Mouse (Mus musculus): ENCODE results near the gene Aktip. TPM values are rescaled to one million over a fixed set of nuclear protein-coding genes. Genes with fewer than 3 reads are reported as not detected.

Gene Aktip
- polyA plus RNA-seq (2014; fragmentation: Nextera tagmentation; extraction: Ambion mirVana): 98.8 and 100 TPM in 2 replicates

DNA sequence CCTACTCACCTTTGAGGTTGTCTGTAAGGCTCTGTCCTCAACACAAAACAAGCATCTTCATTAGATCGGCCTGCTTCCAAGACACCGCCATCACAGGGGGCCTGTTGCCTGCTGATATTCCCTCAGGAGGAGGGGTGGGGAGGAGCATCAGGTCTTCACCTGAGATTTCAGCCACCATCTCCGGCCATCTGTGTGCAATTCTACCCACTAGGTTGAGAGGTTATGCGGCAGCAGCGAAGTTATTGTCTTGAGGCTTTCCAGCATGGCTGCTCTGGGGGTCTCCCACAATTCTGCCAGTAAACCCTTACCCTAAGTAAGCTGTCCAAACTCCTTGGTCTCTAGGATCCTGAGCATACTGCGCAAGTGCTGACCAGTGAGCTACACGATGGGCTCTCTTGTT is at the start of gene Aktip:
Aktip (minus strand) TSS at position 101 of the 400 bp plus-strand sequence.
- ATAC-seq (replicated peaks; ENCODE audit: low FRiP score): no peak
- Histone ChIP-seq H3K27ac (ENCODE audit: low read depth, low read length) (no peak within 1 kb of the TSS), H3K9ac (ENCODE audit: low read length) (no peak within 1 kb of the TSS), H3K36me3 (ENCODE audit: control insufficient read depth, insufficient read depth, low read length) (no peaks in the 10 kb centered on the region), H3K4me2 (ENCODE audit: low read depth, low read length, severe bottlenecking) (no peak within 1 kb of the TSS), H3K4me3 (ENCODE audit: low read depth, low read length) (no peak within 1 kb of the TSS), H3K9me3 (ENCODE audit: control insufficient read depth, low read length) (no peaks in the 10 kb centered on the region), H3K27me3 (ENCODE audit: control insufficient read depth, insufficient read depth, low read length) (no peaks in the 10 kb centered on the region), H3K4me1 (replicated peaks; ENCODE audit: control insufficient read depth, insufficient read depth, low read length) (no peaks in the 10 kb centered on the region)
- 93% methylated on average over 7 of the region's 7 CpGs for WGBS
- DNase-seq (ENCODE audit: low spot score): no peak

GRCm38 (mm10) chr8:91245821-91246454 is 46.2 kb upstream of the Aktip start:
- H3K36me3 ChIP-seq (ENCODE audit: control insufficient read depth, insufficient read depth, low read length): no peaks in the 10 kb centered on the region
- H3K4me1 ChIP-seq (replicated peaks; ENCODE audit: control insufficient read depth, insufficient read depth, low read length): no peaks in the 10 kb centered on the region
- no peak overlapping the region for H3K27ac ChIP-seq (ENCODE audit: low read depth, low read length)
- WGBS: 58% methylated on average over 4 of the region's 4 CpGs
- H3K9ac ChIP-seq (ENCODE audit: low read length): no peak overlapping the region
- no peaks in the 10 kb centered on the region for H3K27me3 ChIP-seq (ENCODE audit: control insufficient read depth, insufficient read depth, low read length)
- DNase-seq (ENCODE audit: low spot score): no peak
- H3K4me3 ChIP-seq (ENCODE audit: low read depth, low read length): no peak overlapping the region
- no peaks in the 10 kb centered on the region for H3K9me3 ChIP-seq (ENCODE audit: control insufficient read depth, low read length)
- ATAC-seq (replicated peaks; ENCODE audit: low FRiP score): no peak
- H3K4me2 ChIP-seq (ENCODE audit: low read depth, low read length, severe bottlenecking): no peak overlapping the region

DNA sequence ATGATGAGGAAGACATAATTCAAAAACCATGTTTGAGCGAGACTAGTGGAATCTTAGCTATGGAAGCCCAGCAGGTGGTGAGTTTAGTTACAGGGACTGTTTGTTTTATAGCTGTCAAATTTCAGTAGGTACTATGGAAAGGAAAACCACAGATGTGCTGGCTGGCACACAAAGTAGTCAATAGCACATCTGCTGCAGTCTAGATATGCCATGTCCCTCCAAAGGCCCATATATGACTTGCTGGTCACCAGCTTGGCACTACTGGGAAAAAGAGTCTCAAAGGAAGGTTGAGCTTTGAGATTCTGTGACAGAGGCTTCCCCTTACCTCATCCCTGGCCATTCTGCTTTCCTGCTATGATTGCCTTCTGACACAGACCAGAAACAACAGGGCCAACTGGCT is 42.9 kb upstream of the Aktip start:
- Histone ChIP-seq H3K9ac (ENCODE audit: low read length) (no peak overlapping the region), H3K9me3 (ENCODE audit: control insufficient read depth, low read length) (no peaks in the 10 kb centered on the region), H3K4me3 (ENCODE audit: low read depth, low read length) (no peak overlapping the region), H3K36me3 (ENCODE audit: control insufficient read depth, insufficient read depth, low read length) (no peaks in the 10 kb centered on the region), H3K27me3 (ENCODE audit: control insufficient read depth, insufficient read depth, low read length) (no peaks in the 10 kb centered on the region), H3K27ac (ENCODE audit: low read depth, low read length) (no peak overlapping the region), H3K4me1 (replicated peaks; ENCODE audit: control insufficient read depth, insufficient read depth, low read length) (no peaks in the 10 kb centered on the region), H3K4me2 (ENCODE audit: low read depth, low read length, severe bottlenecking) (no peak overlapping the region)
- 62% methylated on average over 1 of the region's 1 CpGs for WGBS
- ATAC-seq (replicated peaks; ENCODE audit: low FRiP score) (no peak), DNase-seq (ENCODE audit: low spot score) (no peak)

DNA sequence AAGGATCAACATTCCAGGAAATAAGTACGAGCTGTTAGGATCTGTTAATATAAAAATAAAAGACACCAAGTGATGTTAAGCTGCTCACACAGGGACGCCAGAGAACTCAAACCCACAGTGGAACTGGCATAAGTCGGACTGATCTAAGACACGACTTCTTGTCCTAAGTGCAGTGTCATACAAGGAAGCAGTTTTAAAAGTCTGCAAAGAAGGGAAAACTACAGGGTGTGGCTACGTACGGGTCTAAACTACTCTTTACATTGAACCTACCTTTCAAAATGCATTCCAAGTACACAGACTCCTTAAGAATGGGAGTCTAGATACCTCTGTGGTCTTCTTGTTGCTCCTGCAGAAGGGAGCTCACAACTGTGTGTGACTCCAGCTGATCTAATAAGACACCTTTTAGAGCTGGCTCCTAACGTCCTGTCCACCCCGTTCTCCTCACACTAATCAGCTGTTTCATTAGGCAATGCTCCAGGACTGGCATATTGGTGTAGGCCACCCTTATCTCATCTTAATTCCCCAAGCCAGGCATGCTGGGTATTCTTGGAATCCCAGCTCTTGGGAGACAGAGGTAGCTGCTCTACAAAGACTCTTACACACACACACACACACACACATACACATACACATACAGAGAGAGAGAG is 42.2 kb upstream of the Aktip start:
- Histone ChIP-seq H3K36me3 (ENCODE audit: control insufficient read depth, insufficient read depth, low read length) (no peaks in the 10 kb centered on the region), H3K4me1 (replicated peaks; ENCODE audit: control insufficient read depth, insufficient read depth, low read length) (no peaks in the 10 kb centered on the region), H3K4me2 (ENCODE audit: low read depth, low read length, severe bottlenecking) (no peak overlapping the region), H3K27me3 (ENCODE audit: control insufficient read depth, insufficient read depth, low read length) (no peaks in the 10 kb centered on the region), H3K9ac (ENCODE audit: low read length) (no peak overlapping the region), H3K9me3 (ENCODE audit: control insufficient read depth, low read length) (no peaks in the 10 kb centered on the region), H3K27ac (ENCODE audit: low read depth, low read length) (no peak overlapping the region), H3K4me3 (ENCODE audit: low read depth, low read length) (no peak overlapping the region)
- ATAC-seq (replicated peaks; ENCODE audit: low FRiP score) (no peak), DNase-seq (ENCODE audit: low spot score) (no peak)
- WGBS: 64% methylated on average over 8 of the region's 8 CpGs

- Histone ChIP-seq H3K4me1 (replicated peaks; ENCODE audit: control insufficient read depth, insufficient read depth, low read length) (no peaks in the 10 kb centered on the region), H3K9me3 (ENCODE audit: control insufficient read depth, low read length) (no peaks in the 10 kb centered on the region), H3K27ac (ENCODE audit: low read depth, low read length) (no peak overlapping the region), H3K36me3 (ENCODE audit: control insufficient read depth, insufficient read depth, low read length) (no peaks in the 10 kb centered on the region), H3K27me3 (ENCODE audit: control insufficient read depth, insufficient read depth, low read length) (no peaks in the 10 kb centered on the region), H3K4me2 (ENCODE audit: low read depth, low read length, severe bottlenecking) (no peak overlapping the region), H3K9ac (ENCODE audit: low read length) (no peak overlapping the region), H3K4me3 (ENCODE audit: low read depth, low read length) (no peak overlapping the region)
- ATAC-seq (replicated peaks; ENCODE audit: low FRiP score) (peak; percentile 58; the same call in 1 of the 2 replicates), DNase-seq (ENCODE audit: low spot score) (no peak)
- 44% methylated on average over 5 of the region's 5 CpGs for WGBS
Measured at GRCm38 (mm10) chr8:91241371-91241770, 41.6 kb upstream of the Aktip start.

DNA sequence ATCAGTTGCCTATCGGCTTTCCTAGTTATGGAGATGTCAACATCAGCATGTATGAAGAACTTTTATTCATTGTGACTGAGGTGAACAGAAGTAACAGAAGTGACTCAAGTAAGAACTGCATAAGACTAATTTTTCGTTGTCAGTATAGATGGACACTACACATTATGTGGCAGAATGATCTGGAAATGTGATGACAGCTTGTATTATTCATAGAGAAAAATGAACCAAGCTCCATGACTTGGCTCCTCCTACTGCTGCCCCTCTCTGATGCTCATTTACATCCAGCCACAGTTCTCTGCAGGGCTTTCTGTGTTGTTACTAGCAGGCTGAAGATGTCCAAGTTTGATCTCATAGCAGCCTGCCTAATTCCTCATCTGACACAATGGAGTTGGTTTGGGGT is 37.4 kb upstream of the Aktip start:
- H3K4me1 ChIP-seq (replicated peaks; ENCODE audit: control insufficient read depth, insufficient read depth, low read length): no peaks in the 10 kb centered on the region
- WGBS: 87% methylated on average over 2 of the region's 2 CpGs
- no peaks in the 10 kb centered on the region for H3K36me3 ChIP-seq (ENCODE audit: control insufficient read depth, insufficient read depth, low read length)
- H3K27me3 ChIP-seq (ENCODE audit: control insufficient read depth, insufficient read depth, low read length): no peaks in the 10 kb centered on the region
- H3K9me3 ChIP-seq (ENCODE audit: control insufficient read depth, low read length): no peaks in the 10 kb centered on the region
- DNase-seq (ENCODE audit: low spot score): no peak
- H3K4me2 ChIP-seq (ENCODE audit: low read depth, low read length, severe bottlenecking): no peak overlapping the region
- no peak overlapping the region for H3K4me3 ChIP-seq (ENCODE audit: low read depth, low read length)
- no peak for ATAC-seq (replicated peaks; ENCODE audit: low FRiP score)
- no peak overlapping the region for H3K9ac ChIP-seq (ENCODE audit: low read length)
- H3K27ac ChIP-seq (ENCODE audit: low read depth, low read length): no peak overlapping the region

DNA sequence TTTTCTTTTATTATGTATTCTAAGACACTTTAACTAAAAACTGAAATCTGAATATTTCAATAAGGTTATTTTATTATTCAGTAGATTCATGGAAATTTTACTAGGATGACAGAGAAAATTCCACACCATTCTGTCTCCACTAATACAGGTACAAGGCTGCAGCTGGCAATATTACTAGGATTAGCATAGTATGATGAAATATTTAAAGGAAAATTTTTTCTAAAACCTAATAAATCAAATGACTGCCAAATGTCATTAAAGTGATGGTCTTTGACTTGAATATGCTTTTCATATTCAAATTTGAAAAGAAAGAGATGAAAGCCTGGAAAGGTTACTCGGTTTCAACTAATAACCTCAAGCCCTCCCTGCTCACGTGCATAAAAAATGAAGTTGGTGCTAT is 34.3 kb upstream of the Aktip start:
- WGBS: 70% methylated on average over 2 of the region's 2 CpGs
- no peak overlapping the region for H3K9ac ChIP-seq (ENCODE audit: low read length)

DNA sequence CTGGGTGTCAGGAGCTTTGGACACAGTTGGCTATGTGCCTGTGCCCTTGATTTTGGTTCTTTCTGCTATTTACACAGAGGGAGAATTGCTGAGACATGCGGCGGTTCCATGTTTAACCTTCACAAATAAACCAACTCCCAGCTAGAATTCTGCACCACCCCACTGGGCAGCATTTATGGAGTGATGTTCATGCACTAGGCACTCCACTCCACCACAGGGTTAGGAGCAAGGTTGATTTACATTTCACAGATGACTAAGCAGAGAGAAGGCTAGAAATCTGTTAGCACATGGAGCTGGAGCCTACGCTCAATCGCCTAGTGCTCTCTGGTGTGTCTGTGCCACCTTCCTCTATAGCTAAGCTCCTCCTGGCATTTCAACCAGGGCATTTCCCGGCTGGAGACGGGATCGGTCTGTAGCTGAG is 27.7 kb upstream of the Aktip start:
- H3K4me3 ChIP-seq (ENCODE audit: low read depth, low read length): no peak overlapping the region
- no peak overlapping the region for H3K9ac ChIP-seq (ENCODE audit: low read length)
- H3K9me3 ChIP-seq (ENCODE audit: control insufficient read depth, low read length): no peaks in the 10 kb centered on the region
- no peak overlapping the region for H3K27ac ChIP-seq (ENCODE audit: low read depth, low read length)
- H3K27me3 ChIP-seq (ENCODE audit: control insufficient read depth, insufficient read depth, low read length): no peaks in the 10 kb centered on the region
- no peaks in the 10 kb centered on the region for H3K36me3 ChIP-seq (ENCODE audit: control insufficient read depth, insufficient read depth, low read length)
- DNase-seq (ENCODE audit: low spot score): no peak
- WGBS: 96% methylated on average over 7 of the region's 7 CpGs
- no peak overlapping the region for H3K4me2 ChIP-seq (ENCODE audit: low read depth, low read length, severe bottlenecking)
- H3K4me1 ChIP-seq (replicated peaks; ENCODE audit: control insufficient read depth, insufficient read depth, low read length): no peaks in the 10 kb centered on the region
- no peak for ATAC-seq (replicated peaks; ENCODE audit: low FRiP score)

More for the DNA sequence above, 34.3 kb upstream of the Aktip start:
- Histone ChIP-seq H3K4me2 (ENCODE audit: low read depth, low read length, severe bottlenecking) (no peak overlapping the region), H3K4me3 (ENCODE audit: low read depth, low read length) (no peak overlapping the region), H3K27ac (ENCODE audit: low read depth, low read length) (no peak overlapping the region), H3K9me3 (ENCODE audit: control insufficient read depth, low read length) (no peaks in the 10 kb centered on the region), H3K36me3 (ENCODE audit: control insufficient read depth, insufficient read depth, low read length) (no peaks in the 10 kb centered on the region), H3K27me3 (ENCODE audit: control insufficient read depth, insufficient read depth, low read length) (no peaks in the 10 kb centered on the region), H3K4me1 (replicated peaks; ENCODE audit: control insufficient read depth, insufficient read depth, low read length) (no peaks in the 10 kb centered on the region)
- ATAC-seq (replicated peaks; ENCODE audit: low FRiP score) (no peak), DNase-seq (ENCODE audit: low spot score) (no peak)

DNA sequence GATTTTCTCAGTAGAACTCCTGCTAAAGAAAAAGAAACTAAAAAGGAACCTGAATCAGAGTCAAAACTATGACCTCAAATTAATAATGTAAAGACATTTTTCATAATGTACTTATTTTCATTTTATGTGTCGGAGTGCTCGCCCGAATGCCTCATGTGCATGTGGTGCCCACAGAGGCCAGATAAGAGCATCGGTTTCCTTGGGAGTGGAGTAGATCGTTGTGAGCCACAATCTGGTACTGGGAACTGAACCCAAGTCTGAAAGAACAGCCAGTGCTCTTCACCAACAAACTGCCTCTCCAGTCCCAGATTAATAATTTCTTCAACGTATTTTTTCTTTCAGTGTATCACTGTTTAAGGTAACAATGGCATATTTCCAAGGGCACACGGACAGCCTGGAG is 24.5 kb upstream of the Aktip start:
- no peaks in the 10 kb centered on the region for H3K27me3 ChIP-seq (ENCODE audit: control insufficient read depth, insufficient read depth, low read length)
- no peaks in the 10 kb centered on the region for H3K9me3 ChIP-seq (ENCODE audit: control insufficient read depth, low read length)
- H3K27ac ChIP-seq (ENCODE audit: low read depth, low read length): no peak overlapping the region
- WGBS: 87% methylated on average over 7 of the region's 7 CpGs
- no peak overlapping the region for H3K9ac ChIP-seq (ENCODE audit: low read length)
- no peak for ATAC-seq (replicated peaks; ENCODE audit: low FRiP score)
- H3K4me2 ChIP-seq (ENCODE audit: low read depth, low read length, severe bottlenecking): no peak overlapping the region
- no peak overlapping the region for H3K4me3 ChIP-seq (ENCODE audit: low read depth, low read length)
- no peaks in the 10 kb centered on the region for H3K36me3 ChIP-seq (ENCODE audit: control insufficient read depth, insufficient read depth, low read length)
- no peaks in the 10 kb centered on the region for H3K4me1 ChIP-seq (replicated peaks; ENCODE audit: control insufficient read depth, insufficient read depth, low read length)
- DNase-seq (ENCODE audit: low spot score): no peak
